Mouse (Mus musculus) forebrain, embryonic 14.5 days (tissue): Measurements from ENCODE around the gene Zcchc2. TPM values are rescaled to one million over a fixed set of nuclear protein-coding genes. Genes with fewer than 3 reads are reported as not detected.

Experiments
- ATAC-seq: fragments of 200-750 bp; cut with Nextera tagmentation; 2 replicates; pipeline ENCODE4 v1.8.0; 2017; ENCODE audit warnings: mild to moderate bottlenecking, moderate library complexity
- DNase-seq: peaks from one replicate; pipeline ENCODE4 v3.0.0-alpha.2; 2015; ENCODE audit warnings: low spot score
- H3K27ac ChIP-seq: fragments of 300-500 bp; sonication (generic); 2 replicates; pipeline ENCODE4 v1.5.1; 2014; ENCODE audit warnings: low read depth, mild to moderate bottlenecking, control low read depth, low read length, moderate library complexity
- H3K27me3 ChIP-seq: fragments of 300-500 bp; sonication (generic); replicated peaks from 2 replicates; pipeline ENCODE4 v1.6.1; 2014; ENCODE audit warnings: low read length, control low read depth, mixed read lengths; ENCODE audit not compliant: control insufficient read depth, insufficient read depth
- H3K36me3 ChIP-seq: fragments of 300-500 bp; sonication (generic); 2 replicates; pipeline ENCODE4 v1.6.1; 2014; ENCODE audit warnings: low read length, control low read depth; ENCODE audit not compliant: control insufficient read depth, insufficient read depth
- H3K4me1 ChIP-seq: fragments of 300-500 bp; sonication (generic); 2 replicates; pipeline ENCODE4 v1.6.1; 2014; ENCODE audit warnings: antibody characterized with exemption, low read length, control low read depth; ENCODE audit not compliant: control insufficient read depth, insufficient read depth
- H3K4me2 ChIP-seq: fragments of 300-500 bp; sonication (generic); 2 replicates; pipeline ENCODE4 v1.6.1; 2014; ENCODE audit warnings: mild to moderate bottlenecking, control low read depth, low read length
- H3K4me3 ChIP-seq: fragments of 300-500 bp; sonication (generic); 2 replicates; pipeline ENCODE4 v1.5.1; 2014; ENCODE audit warnings: low read depth, low read length, control low read depth
- H3K9ac ChIP-seq: fragments of 300-500 bp; sonication (generic); 2 replicates; pipeline ENCODE4 v1.6.1; 2014; ENCODE audit warnings: mild to moderate bottlenecking, low read length, control low read depth, moderate library complexity
- H3K9me3 ChIP-seq: fragments of 300-500 bp; sonication (generic); replicated peaks from 2 replicates; pipeline ENCODE4 v1.6.1; 2016; ENCODE audit warnings: low read length, control low read depth, mixed read lengths; ENCODE audit not compliant: control insufficient read depth
- WGBS: fragments of 180-500 bp; shearing (Covaris S2); extraction: QIAGEN DNeasy Blood & Tissue Kit; methylation state at CpG from one replicate; pipeline ENCODE4 v1.1.7; 2014; 5-methylcytosine and 5-hydroxymethylcytosine counted together
- polyA plus RNA-seq: library from polyadenylated mRNA; unstranded; fragments of >200 nt; fragmentation: Nextera tagmentation; extraction: Ambion mirVana; gene quantifications from 2 replicates; pipeline ENCODE4 v1.2.1, GENCODE M21; 2014

The Zcchc2 gene
- polyA plus RNA-seq, 1 experiment from 2014 or later: 1.7 TPM

- no peaks in the 10 kb centered on the region for H3K9me3 ChIP-seq
- H3K27ac ChIP-seq: no peak overlapping the region
- no peaks in the 10 kb centered on the region for H3K4me1 ChIP-seq
- H3K9ac ChIP-seq: no peak overlapping the region
- H3K4me3 ChIP-seq: no peak overlapping the region
- no peak for ATAC-seq
- H3K4me2 ChIP-seq: no peak overlapping the region
- no peak for DNase-seq
- 69% methylated on average over 6 of the region's 6 CpGs for WGBS
- no peaks in the 10 kb centered on the region for H3K27me3 ChIP-seq
- H3K36me3 ChIP-seq: no peaks in the 10 kb centered on the region
These were observed 7.5 kb upstream of the Zcchc2 start for GRCm38 (mm10) chr1:105982496-105983364.

DNA sequence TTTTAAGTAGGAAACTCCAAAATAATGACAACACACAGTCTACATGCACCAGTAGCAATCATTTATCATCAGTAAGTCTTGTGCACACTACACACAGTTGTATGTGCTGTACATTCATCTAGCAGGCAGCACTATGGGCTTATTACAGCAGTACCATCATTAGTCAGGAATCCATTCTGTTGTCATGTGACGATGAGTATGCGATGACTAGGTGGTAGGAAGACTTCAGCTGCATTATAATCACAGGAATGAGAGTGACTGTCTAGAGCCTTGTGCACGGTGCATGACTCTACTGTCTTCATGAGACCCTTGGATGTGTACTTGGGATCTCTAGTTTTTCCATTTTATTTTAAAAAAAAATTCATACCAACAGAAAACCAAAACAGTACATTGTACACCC, 6.0 kb upstream of the Zcchc2 start:
- Histone ChIP-seq H3K4me2 (no peak overlapping the region), H3K9me3 (no peaks in the 10 kb centered on the region), H3K27me3 (no peaks in the 10 kb centered on the region), H3K36me3 (no peaks in the 10 kb centered on the region), H3K4me1 (no peaks in the 10 kb centered on the region), H3K4me3 (no peak overlapping the region), H3K9ac (no peak overlapping the region), H3K27ac (no peak overlapping the region)
- DNase-seq (no peak), ATAC-seq (no peak)
- WGBS: 97% methylated on average over 3 of the region's 3 CpGs

GRCm38 (mm10) chr1:105988171-105988570, 2.0 kb upstream of the Zcchc2 start:
- no peak overlapping the region for H3K4me2 ChIP-seq
- ATAC-seq (no peak), DNase-seq (no peak)
- no peaks in the 10 kb centered on the region for H3K27me3 ChIP-seq
- no peak overlapping the region for H3K27ac ChIP-seq
- 79% methylated on average over 3 of the region's 3 CpGs for WGBS
- peaks cover 14% of the 10 kb centered on the region for H3K4me1 ChIP-seq
- H3K9ac ChIP-seq: no peak overlapping the region
- H3K9me3 ChIP-seq: no peaks in the 10 kb centered on the region
- no peaks in the 10 kb centered on the region for H3K36me3 ChIP-seq
- no peak overlapping the region for H3K4me3 ChIP-seq

DNA sequence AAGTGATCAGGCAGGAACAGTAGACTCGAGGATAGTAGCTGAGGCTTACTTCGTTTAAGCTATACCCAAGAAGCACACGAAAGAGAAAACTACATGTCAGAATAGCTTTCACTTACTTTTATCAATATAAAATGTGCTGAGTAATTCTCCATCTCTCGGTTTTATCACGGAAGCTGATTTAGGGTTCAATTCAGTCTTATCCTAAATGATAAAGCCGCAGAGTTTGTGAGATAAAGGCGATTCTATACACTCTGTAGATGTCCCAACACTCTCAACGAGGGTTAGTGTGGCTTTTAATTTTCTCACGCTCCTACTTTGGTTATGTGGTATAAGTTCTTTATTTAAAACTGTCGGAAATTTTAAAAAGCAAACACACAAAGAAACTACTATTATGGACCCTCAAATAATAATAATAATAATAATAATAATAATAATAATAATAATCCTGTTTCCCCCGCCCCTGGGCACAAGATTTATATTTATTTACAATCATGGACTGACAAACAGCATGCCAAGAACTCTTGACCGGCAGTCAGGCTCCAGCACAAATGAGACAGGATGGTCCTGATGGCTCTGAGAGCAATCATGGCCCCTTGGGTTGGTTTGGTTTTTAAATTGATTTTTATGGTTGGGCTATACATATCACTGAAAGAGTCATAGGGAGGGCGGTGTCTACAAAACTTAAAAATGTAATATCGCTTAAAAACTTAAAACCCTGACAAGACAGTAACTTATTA, 1.1 kb upstream of the Zcchc2 start:
- no peak for ATAC-seq
- Histone ChIP-seq H3K4me2 (peak overlapping the region; percentile 92), H3K9ac (no peak overlapping the region)

DNA sequence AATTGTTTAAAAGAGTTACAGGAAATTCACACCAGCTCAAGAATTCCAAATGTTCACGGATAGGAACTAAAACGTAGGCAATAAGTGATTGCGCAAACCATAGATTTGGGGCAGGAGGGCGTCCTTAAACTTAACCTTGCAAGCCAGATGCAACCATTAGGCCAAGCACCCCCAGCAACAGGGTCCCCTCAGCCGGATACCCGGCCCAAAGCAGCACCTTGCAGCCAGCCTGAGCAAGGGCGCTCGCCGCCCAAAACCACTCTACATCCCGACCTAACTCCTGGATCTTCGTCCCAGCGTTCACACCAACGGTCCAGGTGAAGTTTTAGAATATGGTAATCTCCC, 594 bp upstream of the Zcchc2 start:
- WGBS: 1% methylated on average over 13 of the region's 13 CpGs

More for the DNA sequence above, 1.1 kb upstream of the Zcchc2 start:
- H3K4me1 ChIP-seq: peaks cover 18% of the 10 kb centered on the region
- H3K27me3 ChIP-seq: no peaks in the 10 kb centered on the region
- no peaks in the 10 kb centered on the region for H3K9me3 ChIP-seq
- peak overlapping the region; percentile 81 for H3K4me3 ChIP-seq
- WGBS: 74% methylated on average over 14 of the region's 14 CpGs
- H3K27ac ChIP-seq: no peak overlapping the region
- no peak for DNase-seq
- H3K36me3 ChIP-seq: no peaks in the 10 kb centered on the region

DNA sequence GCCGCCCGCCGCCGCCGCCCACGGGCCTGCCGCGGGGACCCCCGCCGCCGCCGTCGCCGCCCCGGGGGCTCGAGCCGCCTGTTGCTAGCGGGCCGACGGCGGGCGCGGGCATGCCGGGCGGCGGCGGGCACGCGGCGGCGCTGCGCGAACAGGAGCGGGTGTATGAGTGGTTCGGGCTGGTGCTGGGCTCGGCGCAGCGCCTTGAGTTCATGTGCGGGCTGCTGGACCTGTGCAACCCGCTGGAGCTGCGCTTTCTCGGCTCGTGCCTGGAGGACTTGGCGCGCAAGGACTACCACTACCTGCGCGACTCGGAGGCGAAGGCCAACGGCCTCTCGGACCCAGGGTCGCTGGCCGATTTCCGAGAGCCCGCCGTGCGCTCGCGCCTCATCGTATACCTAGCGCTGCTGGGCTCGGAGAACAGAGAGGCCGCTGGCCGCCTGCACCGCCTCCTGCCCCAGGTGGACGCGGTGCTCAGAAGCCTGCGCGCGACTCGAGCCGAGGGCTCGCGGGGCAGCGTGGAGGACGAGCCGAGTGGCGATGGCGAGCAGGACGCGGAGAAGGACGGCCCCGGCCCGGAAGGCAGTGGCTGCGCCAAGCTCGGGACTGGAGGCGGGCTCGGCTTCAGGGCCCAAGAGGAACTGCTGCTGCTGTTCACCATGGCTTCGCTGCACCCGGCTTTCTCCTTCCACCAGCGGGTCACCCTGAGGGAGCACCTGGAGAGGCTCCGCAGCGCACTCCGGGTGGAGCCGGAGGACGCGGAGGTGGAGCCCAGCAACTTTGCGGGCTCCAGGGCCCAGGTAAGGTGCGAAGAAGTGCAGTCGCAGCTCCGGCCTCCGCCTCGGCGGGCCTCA, 930 bp downstream of the Zcchc2 start:
- peak; percentile 70 for DNase-seq
- under 1% methylated on average over 88 of the region's 104 CpGs for WGBS
- Histone ChIP-seq H3K27ac (peak overlapping the region; percentile 93), H3K4me2 (peak overlapping the region; percentile 99), H3K9me3 (no peaks in the 10 kb centered on the region), H3K4me3 (peak overlapping the region; percentile 81), H3K36me3 (no peaks in the 10 kb centered on the region), H3K9ac (peak overlapping the region; percentile 75), H3K4me1 (peaks cover 18% of the 10 kb centered on the region), H3K27me3 (no peaks in the 10 kb centered on the region)
- ATAC-seq: peak; percentile 16

More for the DNA sequence above, 594 bp upstream of the Zcchc2 start:
- DNase-seq: peak; percentile 20
- Histone ChIP-seq H3K27ac (no peak overlapping the region), H3K4me2 (peak overlapping the region; percentile 92), H3K27me3 (no peaks in the 10 kb centered on the region), H3K4me1 (peaks cover 18% of the 10 kb centered on the region), H3K9me3 (no peaks in the 10 kb centered on the region), H3K9ac (peak overlapping the region; percentile 64), H3K4me3 (peak overlapping the region; percentile 81), H3K36me3 (no peaks in the 10 kb centered on the region)
- peak; percentile 13 for ATAC-seq

DNA sequence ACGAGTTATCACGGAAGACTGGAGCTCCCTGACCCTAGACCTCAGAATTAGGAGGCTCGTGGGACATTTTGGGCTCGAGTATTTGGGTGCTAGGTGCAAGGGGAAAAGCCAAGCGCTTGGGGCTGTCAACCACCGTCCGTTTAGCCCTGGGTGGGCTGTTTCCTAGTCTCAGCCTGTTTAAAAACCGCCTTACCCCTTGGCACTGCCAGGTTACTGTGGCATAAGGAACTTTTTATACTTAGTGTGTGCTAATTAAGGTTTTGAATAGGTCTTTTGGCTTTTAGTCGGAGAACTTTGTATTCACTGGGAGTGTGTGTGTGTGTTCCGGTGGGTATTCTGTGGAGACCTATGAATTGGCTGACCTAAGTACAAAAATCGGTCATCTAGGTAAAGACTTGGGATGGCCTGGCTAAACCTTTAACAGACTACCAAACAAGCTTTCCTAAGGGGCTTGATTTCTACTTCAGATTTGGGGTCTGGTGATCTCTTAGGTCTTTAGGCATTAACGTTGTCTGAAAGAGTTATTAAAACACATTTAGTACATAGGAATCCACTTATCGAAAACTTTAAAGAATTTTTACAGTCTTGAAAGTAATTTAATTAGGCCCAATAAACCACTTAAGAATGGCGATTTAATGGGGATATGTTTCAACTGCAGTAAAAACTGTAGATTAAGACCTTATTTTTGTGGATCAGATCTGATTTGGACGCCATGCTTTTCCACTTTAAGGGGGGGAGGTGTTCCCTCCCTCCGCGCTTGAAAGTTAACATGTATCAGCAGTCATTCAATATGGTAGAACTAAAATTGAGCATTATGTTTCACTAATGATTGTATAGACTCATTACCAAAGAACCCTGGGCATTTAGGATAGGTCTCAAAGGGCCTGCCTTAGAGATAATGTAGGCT, 2.0 kb downstream of the Zcchc2 start:
- peak overlapping the region; percentile 75 for H3K9ac ChIP-seq
- 19% methylated on average over 17 of the region's 17 CpGs for WGBS
- H3K4me2 ChIP-seq: peak overlapping the region; percentile 99
- peak overlapping the region; percentile 81 for H3K4me3 ChIP-seq
- DNase-seq: peak; percentile 11
- no peaks in the 10 kb centered on the region for H3K36me3 ChIP-seq
- no peaks in the 10 kb centered on the region for H3K9me3 ChIP-seq
- no peak for ATAC-seq
- H3K4me1 ChIP-seq: peaks cover 18% of the 10 kb centered on the region
- H3K27ac ChIP-seq: no peak overlapping the region
- H3K27me3 ChIP-seq: no peaks in the 10 kb centered on the region

DNA sequence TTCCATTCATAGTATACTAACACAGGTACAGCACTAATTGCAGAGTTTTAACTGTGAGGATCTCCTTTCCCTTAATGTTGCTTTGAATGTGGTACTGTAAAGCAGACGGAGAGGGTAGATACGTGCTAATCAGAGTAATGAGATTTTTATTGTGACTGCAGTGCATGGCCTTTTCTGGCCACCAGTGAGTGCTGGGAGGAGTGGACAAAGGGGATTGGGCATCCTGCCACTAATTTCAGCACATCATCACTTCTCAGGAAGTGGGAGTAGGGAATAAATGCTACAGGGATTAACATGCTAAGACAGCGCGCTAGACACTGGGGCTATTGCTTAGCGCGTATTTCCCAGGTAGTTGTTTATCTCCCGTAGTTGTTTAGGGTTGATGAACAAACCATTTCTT, 3.0 kb downstream of the Zcchc2 start:
- WGBS: 2% methylated on average over 7 of the region's 7 CpGs
- no peaks in the 10 kb centered on the region for H3K9me3 ChIP-seq
- no peak overlapping the region; the same call in 1 of the 2 replicates for H3K27ac ChIP-seq

More for the DNA sequence above, 3.0 kb downstream of the Zcchc2 start:
- Histone ChIP-seq H3K27me3 (no peaks in the 10 kb centered on the region), H3K9ac (peak overlapping the region; percentile 70), H3K4me2 (peak overlapping the region; percentile 99), H3K4me3 (peak overlapping the region; percentile 81), H3K36me3 (no peaks in the 10 kb centered on the region), H3K4me1 (peaks cover 18% of the 10 kb centered on the region)
- ATAC-seq: no peak
- DNase-seq: peak; percentile 39
